Mouse (Mus musculus): ENCODE data around the gene 4930474N05Rik. TPM values are rescaled to one million over a fixed set of nuclear protein-coding genes. Genes with fewer than 3 reads are reported as not detected.

4930474N05Rik gene
- not detected in 2 replicates for polyA plus RNA-seq (2014; fragmentation: Nextera tagmentation; extraction: Ambion mirVana)

GRCm38 (mm10) chr14:36094617-36095016, at the start of gene 4930474N05Rik:
TSS of gene 4930474N05Rik (plus strand) at chr14:36094917.
- no peaks in the 10 kb centered on the region for H3K36me3 ChIP-seq (replicated peaks; ENCODE audit: control insufficient read depth, insufficient read depth, low read depth, low read length)
- DNase-seq (ENCODE audit: low spot score) (no peak), ATAC-seq (replicated peaks; ENCODE audit: insufficient number of reproducible peaks, low FRiP score, low TSS enrichment, low read depth) (no peak)
- H3K9ac ChIP-seq (replicated peaks; ENCODE audit: low read length): no peak within 1 kb of the TSS
- H3K27ac ChIP-seq (replicated peaks; ENCODE audit: low read depth, low read length): no peak within 1 kb of the TSS
- H3K4me2 ChIP-seq (ENCODE audit: low read depth, low read length): no peak within 1 kb of the TSS
- no peaks in the 10 kb centered on the region for H3K9me3 ChIP-seq (replicated peaks; ENCODE audit: control insufficient read depth, low read length)
- no peaks in the 10 kb centered on the region for H3K27me3 ChIP-seq (ENCODE audit: control insufficient read depth, insufficient read depth, low read length)
- H3K4me3 ChIP-seq (ENCODE audit: low read depth, low read length): no peak within 1 kb of the TSS
- no peaks in the 10 kb centered on the region for H3K4me1 ChIP-seq (ENCODE audit: control insufficient read depth, insufficient read depth, low read length)

GRCm38 (mm10) chr14:36048746-36049391, 45.8 kb upstream of the 4930474N05Rik start:
- no peak overlapping the region for H3K27ac ChIP-seq (replicated peaks; ENCODE audit: low read depth, low read length)
- no peaks in the 10 kb centered on the region for H3K36me3 ChIP-seq (replicated peaks; ENCODE audit: control insufficient read depth, insufficient read depth, low read depth, low read length)
- H3K4me3 ChIP-seq (ENCODE audit: low read depth, low read length): no peak overlapping the region
- no peaks in the 10 kb centered on the region for H3K9me3 ChIP-seq (replicated peaks; ENCODE audit: control insufficient read depth, low read length)
- ATAC-seq (replicated peaks; ENCODE audit: insufficient number of reproducible peaks, low FRiP score, low TSS enrichment, low read depth) (0 out of 2 replicates have a peak, but pooled peaks have one; percentile 62), DNase-seq (ENCODE audit: low spot score) (peak; percentile 25)
- no peaks in the 10 kb centered on the region for H3K4me1 ChIP-seq (ENCODE audit: control insufficient read depth, insufficient read depth, low read length)
- 61% methylated on average over 9 of the region's 9 CpGs for WGBS
- no peak overlapping the region for H3K4me2 ChIP-seq (ENCODE audit: low read depth, low read length)
- no peak overlapping the region for H3K9ac ChIP-seq (replicated peaks; ENCODE audit: low read length)
- H3K27me3 ChIP-seq (ENCODE audit: control insufficient read depth, insufficient read depth, low read length): no peaks in the 10 kb centered on the region

- no peak overlapping the region for H3K4me3 ChIP-seq (ENCODE audit: low read depth, low read length)
- H3K27ac ChIP-seq (replicated peaks; ENCODE audit: low read depth, low read length): no peak overlapping the region
- H3K36me3 ChIP-seq (replicated peaks; ENCODE audit: control insufficient read depth, insufficient read depth, low read depth, low read length): no peaks in the 10 kb centered on the region
- DNase-seq (ENCODE audit: low spot score) (no peak), ATAC-seq (replicated peaks; ENCODE audit: insufficient number of reproducible peaks, low FRiP score, low TSS enrichment, low read depth) (no peak)
- H3K27me3 ChIP-seq (ENCODE audit: control insufficient read depth, insufficient read depth, low read length): no peaks in the 10 kb centered on the region
- H3K9me3 ChIP-seq (replicated peaks; ENCODE audit: control insufficient read depth, low read length): no peaks in the 10 kb centered on the region
- WGBS: 95% methylated on average over 2 of the region's 2 CpGs
- H3K4me2 ChIP-seq (ENCODE audit: low read depth, low read length): no peak overlapping the region
- no peaks in the 10 kb centered on the region for H3K4me1 ChIP-seq (ENCODE audit: control insufficient read depth, insufficient read depth, low read length)
- no peak overlapping the region for H3K9ac ChIP-seq (replicated peaks; ENCODE audit: low read length)
These were observed 41.4 kb upstream of the 4930474N05Rik start for GRCm38 (mm10) chr14:36053281-36053680.

- Histone ChIP-seq H3K4me1 (ENCODE audit: control insufficient read depth, insufficient read depth, low read length) (no peaks in the 10 kb centered on the region), H3K27ac (replicated peaks; ENCODE audit: low read depth, low read length) (no peak overlapping the region), H3K27me3 (ENCODE audit: control insufficient read depth, insufficient read depth, low read length) (no peaks in the 10 kb centered on the region), H3K4me3 (ENCODE audit: low read depth, low read length) (no peak overlapping the region), H3K9me3 (replicated peaks; ENCODE audit: control insufficient read depth, low read length) (no peaks in the 10 kb centered on the region), H3K9ac (replicated peaks; ENCODE audit: low read length) (no peak overlapping the region), H3K4me2 (ENCODE audit: low read depth, low read length) (no peak overlapping the region), H3K36me3 (replicated peaks; ENCODE audit: control insufficient read depth, insufficient read depth, low read depth, low read length) (no peaks in the 10 kb centered on the region)
- ATAC-seq (replicated peaks; ENCODE audit: insufficient number of reproducible peaks, low FRiP score, low TSS enrichment, low read depth) (no peak), DNase-seq (ENCODE audit: low spot score) (no peak)
- WGBS: 90% methylated on average over 3 of the region's 3 CpGs
These were observed 3.8 kb downstream of the 4930474N05Rik start for GRCm38 (mm10) chr14:36098528-36098927.

GRCm38 (mm10) chr14:36099647-36100046, 4.9 kb downstream of the 4930474N05Rik start:
- 61% methylated on average over 1 of the region's 1 CpGs for WGBS
- Histone ChIP-seq H3K4me2 (ENCODE audit: low read depth, low read length) (no peak overlapping the region), H3K9ac (replicated peaks; ENCODE audit: low read length) (no peak overlapping the region), H3K4me3 (ENCODE audit: low read depth, low read length) (no peak overlapping the region), H3K9me3 (replicated peaks; ENCODE audit: control insufficient read depth, low read length) (no peaks in the 10 kb centered on the region), H3K27ac (replicated peaks; ENCODE audit: low read depth, low read length) (no peak overlapping the region), H3K4me1 (ENCODE audit: control insufficient read depth, insufficient read depth, low read length) (no peaks in the 10 kb centered on the region), H3K36me3 (replicated peaks; ENCODE audit: control insufficient read depth, insufficient read depth, low read depth, low read length) (no peaks in the 10 kb centered on the region), H3K27me3 (ENCODE audit: control insufficient read depth, insufficient read depth, low read length) (no peaks in the 10 kb centered on the region)
- ATAC-seq (replicated peaks; ENCODE audit: insufficient number of reproducible peaks, low FRiP score, low TSS enrichment, low read depth) (no peak), DNase-seq (ENCODE audit: low spot score) (no peak)

- no peak for ATAC-seq (replicated peaks; ENCODE audit: insufficient number of reproducible peaks, low FRiP score, low TSS enrichment, low read depth)
- no peak overlapping the region for H3K4me2 ChIP-seq (ENCODE audit: low read depth, low read length)
- no peak overlapping the region for H3K9ac ChIP-seq (replicated peaks; ENCODE audit: low read length)
- no peak overlapping the region for H3K4me3 ChIP-seq (ENCODE audit: low read depth, low read length)
- H3K27me3 ChIP-seq (ENCODE audit: control insufficient read depth, insufficient read depth, low read length): no peaks in the 10 kb centered on the region
- 43% methylated on average over 1 of the region's 1 CpGs for WGBS
- no peaks in the 10 kb centered on the region for H3K36me3 ChIP-seq (replicated peaks; ENCODE audit: control insufficient read depth, insufficient read depth, low read depth, low read length)
- H3K4me1 ChIP-seq (ENCODE audit: control insufficient read depth, insufficient read depth, low read length): no peaks in the 10 kb centered on the region
- no peak overlapping the region for H3K27ac ChIP-seq (replicated peaks; ENCODE audit: low read depth, low read length)
- DNase-seq (ENCODE audit: low spot score): no peak
- H3K9me3 ChIP-seq (replicated peaks; ENCODE audit: control insufficient read depth, low read length): no peaks in the 10 kb centered on the region
These were observed 6.0 kb downstream of the 4930474N05Rik start for GRCm38 (mm10) chr14:36100731-36101130.

GRCm38 (mm10) chr14:36114481-36114880, 19.8 kb downstream of the 4930474N05Rik start:
- ATAC-seq (replicated peaks; ENCODE audit: insufficient number of reproducible peaks, low FRiP score, low TSS enrichment, low read depth): no peak
- no peak for DNase-seq (ENCODE audit: low spot score)
- H3K27me3 ChIP-seq (ENCODE audit: control insufficient read depth, insufficient read depth, low read length): no peaks in the 10 kb centered on the region
- no peak overlapping the region for H3K9ac ChIP-seq (replicated peaks; ENCODE audit: low read length)
- H3K36me3 ChIP-seq (replicated peaks; ENCODE audit: control insufficient read depth, insufficient read depth, low read depth, low read length): no peaks in the 10 kb centered on the region
- no peak overlapping the region for H3K27ac ChIP-seq (replicated peaks; ENCODE audit: low read depth, low read length)
- H3K4me3 ChIP-seq (ENCODE audit: low read depth, low read length): no peak overlapping the region
- no peak overlapping the region for H3K4me2 ChIP-seq (ENCODE audit: low read depth, low read length)
- H3K4me1 ChIP-seq (ENCODE audit: control insufficient read depth, insufficient read depth, low read length): no peaks in the 10 kb centered on the region
- no peaks in the 10 kb centered on the region for H3K9me3 ChIP-seq (replicated peaks; ENCODE audit: control insufficient read depth, low read length)

GRCm38 (mm10) chr14:36123775-36124335, 29.1 kb downstream of the 4930474N05Rik start:
- WGBS: 78% methylated on average over 2 of the region's 2 CpGs
- ATAC-seq (replicated peaks; ENCODE audit: insufficient number of reproducible peaks, low FRiP score, low TSS enrichment, low read depth) (no peak), DNase-seq (ENCODE audit: low spot score) (no peak)
- H3K9ac ChIP-seq (replicated peaks; ENCODE audit: low read length): no peak overlapping the region
- no peak overlapping the region for H3K27ac ChIP-seq (replicated peaks; ENCODE audit: low read depth, low read length)
- H3K4me3 ChIP-seq (ENCODE audit: low read depth, low read length): no peak overlapping the region
- no peaks in the 10 kb centered on the region for H3K36me3 ChIP-seq (replicated peaks; ENCODE audit: control insufficient read depth, insufficient read depth, low read depth, low read length)
- H3K27me3 ChIP-seq (ENCODE audit: control insufficient read depth, insufficient read depth, low read length): no peaks in the 10 kb centered on the region
- no peak overlapping the region for H3K4me2 ChIP-seq (ENCODE audit: low read depth, low read length)
- H3K4me1 ChIP-seq (ENCODE audit: control insufficient read depth, insufficient read depth, low read length): no peaks in the 10 kb centered on the region
- H3K9me3 ChIP-seq (replicated peaks; ENCODE audit: control insufficient read depth, low read length): no peaks in the 10 kb centered on the region
